Mouse (Mus musculus): ENCODE results near the gene Zfp747.
"Not testable (repeated sequence)": the region's sequence is repeated elsewhere in the genome, so short reads cannot be mapped to it uniquely, and the experiment has no call there.

DNA sequence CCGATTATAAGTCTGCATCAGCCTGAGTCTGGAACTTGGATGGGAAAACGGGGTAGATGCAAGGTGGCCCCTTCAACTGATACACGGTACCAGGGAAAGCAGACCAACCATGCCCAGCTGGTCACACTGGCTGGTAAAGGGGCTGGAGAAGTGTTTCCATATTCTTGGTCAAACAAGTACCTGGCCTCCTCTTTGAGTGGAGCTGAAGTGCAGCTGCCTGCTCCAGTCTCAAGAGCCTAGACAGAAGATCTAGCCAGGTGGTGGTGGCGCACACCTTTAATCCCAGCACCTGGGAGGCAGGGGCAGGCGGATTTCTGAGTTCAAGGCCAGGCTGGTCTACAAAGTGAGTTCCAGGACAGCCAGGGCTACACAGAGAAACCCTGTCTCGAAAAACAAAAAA, 34.0 kb downstream of the Zfp747 start:
- TF ChIP-seq POLR2A (IDR thresholded peaks at IDR 0.05; ENCODE audit: low read depth, low read length); CTCF (IDR thresholded peaks at IDR 0.05; ENCODE audit: borderline replicate concordance, insufficient read depth, low read length): not testable (repeated sequence)

Measured in embryonic fibroblast, embryonic 13.5 days (primary cell).